Mouse (Mus musculus) ES-E14 (cell line): ENCODE data around the gene Rab8b.

Experiments used
- CHD2 ChIP-seq: IDR thresholded peaks from 2 replicates; pipeline ENCODE4 v1.6.1; 2014; ENCODE audit warnings: mild to moderate bottlenecking, low read depth, low read length, inconsistent platforms
- MAFK ChIP-seq: IDR thresholded peaks from 2 replicates; pipeline ENCODE4 v1.6.1; 2014; ENCODE audit warnings: mild to moderate bottlenecking, low read depth, low read length, inconsistent platforms; ENCODE audit not compliant: insufficient read depth
- ZC3H11A ChIP-seq: IDR thresholded peaks from 2 replicates; pipeline ENCODE4 v1.6.1; 2012; ENCODE audit warnings: low read depth, mild to moderate bottlenecking, inconsistent platforms, low read length, borderline replicate concordance
- ZNF384 ChIP-seq: IDR thresholded peaks from 2 replicates; pipeline ENCODE4 v1.6.1; 2012; ENCODE audit warnings: low read depth, low read length, inconsistent platforms

DNA sequence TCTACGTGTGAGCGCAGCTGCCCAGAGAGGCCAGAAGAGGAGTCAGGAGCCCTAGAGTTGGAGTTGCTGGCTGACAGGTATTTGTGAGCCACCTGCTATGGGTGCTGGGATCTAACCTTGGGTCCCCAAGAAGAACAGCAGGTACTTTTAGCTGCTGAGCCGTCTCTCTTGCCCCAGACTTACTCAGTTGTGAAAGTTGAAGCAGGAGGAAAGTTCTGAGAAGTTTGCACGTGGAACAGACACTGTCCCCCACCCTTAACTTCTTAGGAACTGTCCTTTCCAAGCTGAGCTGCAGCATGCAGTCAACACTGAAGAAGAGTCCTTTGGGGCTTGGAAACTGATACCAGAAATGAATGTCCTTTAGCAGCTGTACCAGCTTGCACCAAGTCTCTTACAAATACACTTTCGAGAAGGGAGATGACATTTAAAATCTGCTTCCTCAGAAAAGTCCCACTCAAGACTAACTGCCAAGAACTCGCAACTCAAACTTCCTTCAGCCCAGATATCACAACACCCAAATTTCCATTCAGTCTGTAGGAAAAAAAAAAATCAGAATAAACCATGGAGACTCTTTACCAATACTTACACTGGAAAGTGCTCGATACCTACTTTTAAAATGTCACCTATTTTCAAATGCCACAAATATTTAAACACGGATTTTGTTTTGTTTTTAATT lies 2.1 kb downstream of the Rab8b start:
- TF ChIP-seq ZNF384 = no peak
- TF ChIP-seq MAFK = no peak
- no peak for TF ChIP-seq CHD2
- TF ChIP-seq ZC3H11A = no peak
